Mouse (Mus musculus): ENCODE results near the gene Foxo6. TPM values are rescaled to one million over a fixed set of nuclear protein-coding genes. Genes with fewer than 3 reads are reported as not detected.

The Foxo6 gene
- polyA plus RNA-seq, 1 experiment = 3.1 TPM

DNA sequence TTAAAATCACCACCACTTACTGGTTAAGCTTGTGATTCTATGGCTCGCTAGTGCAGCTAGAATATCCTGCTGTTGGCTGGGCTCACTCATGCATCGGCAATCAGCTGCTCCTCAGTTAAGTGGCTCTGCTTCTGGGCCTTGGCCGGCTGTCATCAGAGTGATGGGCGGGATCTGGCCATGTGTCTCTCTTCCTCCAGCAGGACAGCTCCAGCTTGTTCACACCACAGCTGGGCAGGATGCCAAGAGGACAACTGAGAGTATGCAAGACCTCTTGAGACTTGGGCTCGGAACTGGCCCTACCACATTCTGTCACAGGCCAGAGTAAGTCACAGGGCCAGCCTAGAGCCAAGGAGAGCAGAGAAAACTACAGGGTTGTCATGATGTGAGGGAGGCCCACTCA is 39.7 kb downstream of the Foxo6 start:
- Histone ChIP-seq H3K4me3 (ENCODE audit: control insufficient read depth, low read depth, low read length) (no peak overlapping the region), H3K27me3 (ENCODE audit: control insufficient read depth, insufficient read depth, low read length) (no peaks in the 10 kb centered on the region), H3K27ac (ENCODE audit: control insufficient read depth, insufficient read depth, low read depth, low read length) (no peak overlapping the region), H3K4me1 (ENCODE audit: control insufficient read depth, insufficient read depth, low read length) (peaks cover 7% of the 10 kb centered on the region), H3K36me3 (ENCODE audit: control insufficient read depth, insufficient read depth, low read length) (no peaks in the 10 kb centered on the region)
- TF ChIP-seq CTCF (IDR thresholded peaks at IDR 0.05; ENCODE audit: control insufficient read depth, insufficient read depth, insufficient replicate concordance, low read depth, low read length) (no peak), POLR2A (IDR thresholded peaks at IDR 0.05; ENCODE audit: control insufficient read depth, low read depth, low read length) (no peak)

DNA sequence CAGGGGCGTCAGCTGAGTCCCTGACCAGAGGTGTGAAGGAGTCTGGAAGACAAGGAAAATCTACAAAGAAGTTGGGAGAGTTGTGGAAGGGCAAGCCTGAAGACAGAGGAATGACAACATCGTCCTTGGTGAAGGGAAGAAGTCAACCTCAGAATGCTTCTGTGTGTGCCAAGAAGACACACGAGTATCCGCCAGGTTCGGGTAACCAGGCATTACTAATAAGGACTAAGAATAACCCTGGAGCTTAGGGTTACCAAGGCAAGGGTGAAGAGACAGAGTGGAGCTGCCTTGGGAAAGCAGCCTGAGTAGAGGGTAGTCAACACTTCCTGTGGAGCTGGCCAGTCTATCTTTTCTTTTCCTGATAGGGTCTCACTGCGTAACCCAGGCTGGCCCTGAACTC is 41.1 kb downstream of the Foxo6 start:
- no peaks in the 10 kb centered on the region for H3K36me3 ChIP-seq (ENCODE audit: control insufficient read depth, insufficient read depth, low read length)
- H3K4me3 ChIP-seq (ENCODE audit: control insufficient read depth, low read depth, low read length) = no peak overlapping the region
- peaks cover 7% of the 10 kb centered on the region for H3K4me1 ChIP-seq (ENCODE audit: control insufficient read depth, insufficient read depth, low read length)
- H3K27ac ChIP-seq (ENCODE audit: control insufficient read depth, insufficient read depth, low read depth, low read length) = no peak overlapping the region
- TF ChIP-seq POLR2A (IDR thresholded peaks at IDR 0.05; ENCODE audit: control insufficient read depth, low read depth, low read length) (no peak), CTCF (IDR thresholded peaks at IDR 0.05; ENCODE audit: control insufficient read depth, insufficient read depth, insufficient replicate concordance, low read depth, low read length) (no peak)
- H3K27me3 ChIP-seq (ENCODE audit: control insufficient read depth, insufficient read depth, low read length) = no peaks in the 10 kb centered on the region

DNA sequence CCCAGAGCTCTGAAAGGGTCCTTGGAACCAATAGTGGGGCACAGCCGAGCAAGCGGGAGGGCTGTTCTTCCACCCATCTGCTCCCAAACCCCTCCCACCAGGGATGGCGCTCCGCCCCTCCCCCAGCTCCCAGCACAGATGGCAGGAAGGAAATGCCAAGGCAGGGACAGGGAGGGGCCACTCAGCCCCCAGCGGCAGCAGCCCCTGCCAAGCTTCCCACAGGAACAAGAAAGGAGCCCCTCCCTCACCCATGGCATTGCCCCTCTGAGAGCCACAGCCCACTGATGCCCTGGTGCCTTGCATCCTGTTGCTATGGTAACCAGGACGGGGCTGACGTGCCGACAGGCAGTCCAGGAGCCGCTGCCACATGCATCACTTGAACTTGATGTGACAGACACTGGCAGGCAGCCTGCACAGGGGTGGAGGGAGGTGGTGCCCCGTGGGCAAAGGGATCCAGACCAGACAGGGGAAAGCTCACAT is 44.3 kb downstream of the Foxo6 start:
- Histone ChIP-seq H3K27ac (ENCODE audit: control insufficient read depth, insufficient read depth, low read depth, low read length) (no peak overlapping the region), H3K4me1 (ENCODE audit: control insufficient read depth, insufficient read depth, low read length) (peaks cover 7% of the 10 kb centered on the region), H3K27me3 (ENCODE audit: control insufficient read depth, insufficient read depth, low read length) (no peaks in the 10 kb centered on the region), H3K4me3 (ENCODE audit: control insufficient read depth, low read depth, low read length) (peak overlapping the region; percentile 84), H3K36me3 (ENCODE audit: control insufficient read depth, insufficient read depth, low read length) (no peaks in the 10 kb centered on the region)
- no peak for TF ChIP-seq CTCF (IDR thresholded peaks at IDR 0.05; ENCODE audit: control insufficient read depth, insufficient read depth, insufficient replicate concordance, low read depth, low read length)
- no peak for TF ChIP-seq POLR2A (IDR thresholded peaks at IDR 0.05; ENCODE audit: control insufficient read depth, low read depth, low read length)

DNA sequence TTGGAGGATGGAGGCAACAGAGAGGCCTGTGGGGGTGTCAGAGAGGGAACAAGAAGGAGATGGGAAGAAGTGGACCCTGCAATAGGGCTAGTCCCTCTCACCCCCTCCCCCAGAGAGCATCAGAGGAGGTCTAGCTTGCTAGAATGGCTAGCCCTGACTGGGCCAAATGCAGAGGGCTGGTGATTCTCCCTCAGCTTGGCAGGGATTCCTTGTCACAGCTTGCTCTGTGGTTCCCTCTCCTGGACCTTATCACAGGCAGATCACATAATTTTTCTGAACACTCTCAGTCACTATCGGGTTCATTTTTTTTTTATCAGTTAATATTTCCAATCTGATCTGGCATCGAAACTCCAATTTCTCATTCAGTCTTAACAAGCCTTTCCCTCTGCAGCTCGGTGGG is 46.0 kb downstream of the Foxo6 start:
- no peaks in the 10 kb centered on the region for H3K27me3 ChIP-seq (ENCODE audit: control insufficient read depth, insufficient read depth, low read length)
- H3K4me3 ChIP-seq (ENCODE audit: control insufficient read depth, low read depth, low read length) = no peak overlapping the region
- no peak overlapping the region for H3K27ac ChIP-seq (ENCODE audit: control insufficient read depth, insufficient read depth, low read depth, low read length)
- no peaks in the 10 kb centered on the region for H3K36me3 ChIP-seq (ENCODE audit: control insufficient read depth, insufficient read depth, low read length)
- H3K4me1 ChIP-seq (ENCODE audit: control insufficient read depth, insufficient read depth, low read length) = peaks cover 7% of the 10 kb centered on the region
- TF ChIP-seq CTCF (IDR thresholded peaks at IDR 0.05; ENCODE audit: control insufficient read depth, insufficient read depth, insufficient replicate concordance, low read depth, low read length) (no peak), POLR2A (IDR thresholded peaks at IDR 0.05; ENCODE audit: control insufficient read depth, low read depth, low read length) (no peak)

DNA sequence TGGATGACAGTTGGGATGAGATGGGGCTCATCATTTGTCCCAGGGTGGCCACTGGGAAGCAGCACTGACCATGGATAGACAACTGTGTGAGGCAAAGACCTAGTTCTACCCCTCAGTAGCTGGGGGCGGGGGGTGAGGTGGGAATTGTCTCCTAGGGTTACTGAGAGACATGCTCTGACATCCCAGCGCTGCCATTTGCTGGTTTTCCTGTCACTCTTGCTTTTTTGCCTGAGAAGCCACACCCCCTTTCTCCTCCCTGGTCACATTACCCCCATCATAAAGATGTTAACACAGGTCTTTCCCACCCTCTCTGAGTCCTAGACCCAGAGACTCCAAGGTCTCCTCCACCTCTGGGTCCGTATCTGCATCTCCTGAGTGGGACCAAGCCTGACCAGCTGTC is 47.7 kb downstream of the Foxo6 start:
- no peaks in the 10 kb centered on the region for H3K36me3 ChIP-seq (ENCODE audit: control insufficient read depth, insufficient read depth, low read length)
- TF ChIP-seq POLR2A (IDR thresholded peaks at IDR 0.05; ENCODE audit: control insufficient read depth, low read depth, low read length) (no peak), CTCF (IDR thresholded peaks at IDR 0.05; ENCODE audit: control insufficient read depth, insufficient read depth, insufficient replicate concordance, low read depth, low read length) (no peak)
- no peak overlapping the region for H3K4me3 ChIP-seq (ENCODE audit: control insufficient read depth, low read depth, low read length)
- no peak overlapping the region for H3K27ac ChIP-seq (ENCODE audit: control insufficient read depth, insufficient read depth, low read depth, low read length)
- H3K4me1 ChIP-seq (ENCODE audit: control insufficient read depth, insufficient read depth, low read length) = peaks cover 7% of the 10 kb centered on the region
- no peaks in the 10 kb centered on the region for H3K27me3 ChIP-seq (ENCODE audit: control insufficient read depth, insufficient read depth, low read length)

DNA sequence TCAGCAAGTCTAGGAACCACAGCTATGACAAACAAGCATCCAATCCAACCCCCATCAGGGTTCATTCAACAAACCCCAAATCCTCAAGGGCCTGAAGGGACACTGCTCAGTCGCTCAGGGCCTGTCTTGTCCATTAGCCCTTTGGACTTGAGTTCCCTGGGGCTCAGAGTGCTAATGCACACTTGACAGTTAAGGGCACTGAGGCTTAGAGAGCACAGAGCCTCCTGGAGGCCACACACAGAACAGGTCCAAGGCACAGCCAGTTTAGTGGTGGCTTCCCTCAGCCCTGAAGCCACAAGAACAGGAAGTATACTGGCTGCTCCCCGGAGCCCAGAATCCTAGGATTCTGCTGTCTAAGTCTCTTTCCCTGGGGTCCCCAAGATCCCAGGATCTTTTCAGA is 53.9 kb downstream of the Foxo6 start:
- Histone ChIP-seq H3K4me3 (ENCODE audit: control insufficient read depth, low read depth, low read length) (no peak overlapping the region), H3K4me1 (ENCODE audit: control insufficient read depth, insufficient read depth, low read length) (no peaks in the 10 kb centered on the region), H3K27ac (ENCODE audit: control insufficient read depth, insufficient read depth, low read depth, low read length) (no peak overlapping the region), H3K36me3 (ENCODE audit: control insufficient read depth, insufficient read depth, low read length) (no peaks in the 10 kb centered on the region), H3K27me3 (ENCODE audit: control insufficient read depth, insufficient read depth, low read length) (no peaks in the 10 kb centered on the region)
- TF ChIP-seq POLR2A (IDR thresholded peaks at IDR 0.05; ENCODE audit: control insufficient read depth, low read depth, low read length) (no peak), CTCF (IDR thresholded peaks at IDR 0.05; ENCODE audit: control insufficient read depth, insufficient read depth, insufficient replicate concordance, low read depth, low read length) (peak; percentile 3; the same call in 1 of the 2 replicates)

DNA sequence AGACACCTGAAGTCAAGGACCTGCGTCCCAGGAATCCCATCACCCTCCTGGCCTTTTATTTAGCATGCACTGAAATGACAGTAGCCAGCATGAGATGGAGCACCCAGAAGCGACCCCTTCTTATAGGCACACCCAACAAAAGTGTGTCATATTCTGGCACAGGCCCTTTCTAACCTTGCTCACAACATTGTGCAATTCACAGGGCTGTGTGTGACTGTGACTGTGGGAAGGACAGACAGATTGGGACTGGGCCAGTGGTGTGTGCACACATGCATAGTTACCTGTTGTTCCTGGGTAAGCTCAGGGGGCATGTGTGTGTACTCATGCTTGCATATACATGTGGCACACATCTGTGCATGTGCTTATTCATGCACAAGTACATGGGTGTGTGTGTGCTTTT is 54.6 kb downstream of the Foxo6 start:
- Histone ChIP-seq H3K4me3 (ENCODE audit: control insufficient read depth, low read depth, low read length) (no peak overlapping the region), H3K27ac (ENCODE audit: control insufficient read depth, insufficient read depth, low read depth, low read length) (no peak overlapping the region), H3K27me3 (ENCODE audit: control insufficient read depth, insufficient read depth, low read length) (no peaks in the 10 kb centered on the region), H3K4me1 (ENCODE audit: control insufficient read depth, insufficient read depth, low read length) (no peaks in the 10 kb centered on the region), H3K36me3 (ENCODE audit: control insufficient read depth, insufficient read depth, low read length) (no peaks in the 10 kb centered on the region)
- TF ChIP-seq POLR2A (IDR thresholded peaks at IDR 0.05; ENCODE audit: control insufficient read depth, low read depth, low read length) = no peak
- TF ChIP-seq CTCF (IDR thresholded peaks at IDR 0.05; ENCODE audit: control insufficient read depth, insufficient read depth, insufficient replicate concordance, low read depth, low read length) = no peak

DNA sequence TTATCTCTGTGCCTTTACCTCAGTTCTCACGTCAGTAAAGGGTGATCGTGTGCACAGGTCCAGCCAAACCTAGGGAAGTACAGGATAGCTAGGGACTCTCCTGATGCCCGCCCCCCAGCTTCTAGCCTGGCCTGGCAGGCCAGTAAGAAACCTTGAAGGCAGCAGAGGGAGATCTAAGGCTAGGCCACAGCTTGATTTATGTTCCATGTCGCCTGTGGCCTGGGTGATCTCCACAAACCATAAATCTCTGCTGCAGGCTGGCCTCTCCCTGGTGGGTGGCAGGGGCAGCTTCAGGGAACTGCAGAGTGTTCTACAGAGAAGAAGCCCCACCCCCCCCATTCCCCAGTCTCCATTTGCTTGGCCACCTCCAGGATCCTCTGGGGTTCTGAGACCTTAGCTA is 55.2 kb downstream of the Foxo6 start:
- Histone ChIP-seq H3K4me1 (ENCODE audit: control insufficient read depth, insufficient read depth, low read length) (no peaks in the 10 kb centered on the region), H3K27me3 (ENCODE audit: control insufficient read depth, insufficient read depth, low read length) (no peaks in the 10 kb centered on the region), H3K27ac (ENCODE audit: control insufficient read depth, insufficient read depth, low read depth, low read length) (no peak overlapping the region), H3K4me3 (ENCODE audit: control insufficient read depth, low read depth, low read length) (no peak overlapping the region), H3K36me3 (ENCODE audit: control insufficient read depth, insufficient read depth, low read length) (no peaks in the 10 kb centered on the region)
- TF ChIP-seq CTCF (IDR thresholded peaks at IDR 0.05; ENCODE audit: control insufficient read depth, insufficient read depth, insufficient replicate concordance, low read depth, low read length) (no peak), POLR2A (IDR thresholded peaks at IDR 0.05; ENCODE audit: control insufficient read depth, low read depth, low read length) (no peak)

Measured in testis, adult 2 months (tissue).